Mouse (Mus musculus): ENCODE data around the gene Klc2. TPM values are rescaled to one million over a fixed set of nuclear protein-coding genes. Genes with fewer than 3 reads are reported as not detected.
"Not testable (repeated sequence)": the region's sequence is repeated elsewhere in the genome, so short reads cannot be mapped to it uniquely, and the experiment has no call there.

The Klc2 gene
- polyA plus RNA-seq (2014; fragmentation: Nextera tagmentation; extraction: Ambion mirVana) = 7.3 and 8.3 TPM in 2 replicates

- H3K4me2 ChIP-seq = peak within 1 kb of the TSS; percentile 96
- H3K9ac ChIP-seq (ENCODE audit: low read depth, low read length) = peak within 1 kb of the TSS; percentile 76
- peak within 1 kb of the TSS; percentile 60 for H3K27ac ChIP-seq (ENCODE audit: low read depth, low read length)
- no peaks in the 10 kb centered on the region for H3K27me3 ChIP-seq (replicated peaks; ENCODE audit: control insufficient read depth, insufficient read depth, low read length)
- no peak; the same call in 1 of the 2 replicates for ATAC-seq (replicated peaks; ENCODE audit: low FRiP score)
- no peak for DNase-seq (ENCODE audit: low spot score)
- WGBS = 2% methylated on average over 18 of the region's 18 CpGs
- H3K9me3 ChIP-seq (ENCODE audit: control insufficient read depth, low read length) = no peaks in the 10 kb centered on the region
- no peaks in the 10 kb centered on the region for H3K36me3 ChIP-seq (ENCODE audit: control insufficient read depth, insufficient read depth, low read length)
- H3K4me1 ChIP-seq (replicated peaks; ENCODE audit: control insufficient read depth, insufficient read depth, low read length) = peaks cover 10% of the 10 kb centered on the region
- H3K4me3 ChIP-seq (ENCODE audit: low read depth, low read length) = peak within 1 kb of the TSS; percentile 87
Observed at GRCm38 (mm10) chr19:5118384-5118698, at the start of gene Klc2. Gene Klc2 (minus strand): TSS chr19:5118560.

- H3K4me2 ChIP-seq = no peak overlapping the region
- 71% methylated on average over 4 of the region's 4 CpGs for WGBS
Observed at GRCm38 (mm10) chr19:5167477-5167876, 49.1 kb upstream of the Klc2 start.

GRCm38 (mm10) chr19:5164380-5164779 lies 46.0 kb upstream of the Klc2 start:
- 46% methylated on average over 2 of the region's 2 CpGs for WGBS
- H3K9me3 ChIP-seq (ENCODE audit: control insufficient read depth, low read length) = no peaks in the 10 kb centered on the region
- ATAC-seq (replicated peaks; ENCODE audit: low FRiP score) (no peak), DNase-seq (ENCODE audit: low spot score) (no peak)
- H3K27ac ChIP-seq (ENCODE audit: low read depth, low read length) = no peak overlapping the region
- no peak overlapping the region for H3K4me2 ChIP-seq
- H3K9ac ChIP-seq (ENCODE audit: low read depth, low read length) = no peak overlapping the region
- no peaks in the 10 kb centered on the region for H3K27me3 ChIP-seq (replicated peaks; ENCODE audit: control insufficient read depth, insufficient read depth, low read length)
- peaks cover 4% of the 10 kb centered on the region for H3K4me1 ChIP-seq (replicated peaks; ENCODE audit: control insufficient read depth, insufficient read depth, low read length)
- no peaks in the 10 kb centered on the region; the same call in 1 of the 2 replicates for H3K36me3 ChIP-seq (ENCODE audit: control insufficient read depth, insufficient read depth, low read length)
- H3K4me3 ChIP-seq (ENCODE audit: low read depth, low read length) = no peak overlapping the region

More at GRCm38 (mm10) chr19:5167477-5167876, 49.1 kb upstream of the Klc2 start:
- Histone ChIP-seq H3K4me1 (replicated peaks; ENCODE audit: control insufficient read depth, insufficient read depth, low read length) (peaks cover 8% of the 10 kb centered on the region), H3K36me3 (ENCODE audit: control insufficient read depth, insufficient read depth, low read length) (no peaks in the 10 kb centered on the region; the same call in 1 of the 2 replicates), H3K9me3 (ENCODE audit: control insufficient read depth, low read length) (no peaks in the 10 kb centered on the region), H3K27me3 (replicated peaks; ENCODE audit: control insufficient read depth, insufficient read depth, low read length) (no peaks in the 10 kb centered on the region), H3K27ac (ENCODE audit: low read depth, low read length) (peak overlapping the region; percentile 30; the same call in 1 of the 2 replicates), H3K4me3 (ENCODE audit: low read depth, low read length) (no peak overlapping the region), H3K9ac (ENCODE audit: low read depth, low read length) (no peak overlapping the region)
- DNase-seq (ENCODE audit: low spot score) (no peak), ATAC-seq (replicated peaks; ENCODE audit: low FRiP score) (peak; percentile 77)

GRCm38 (mm10) chr19:5161913-5162312 lies 43.6 kb upstream of the Klc2 start:
- WGBS = 83% methylated on average over 3 of the region's 3 CpGs
- Histone ChIP-seq H3K9ac (ENCODE audit: low read depth, low read length) (no peak overlapping the region), H3K27ac (ENCODE audit: low read depth, low read length) (no peak overlapping the region), H3K36me3 (ENCODE audit: control insufficient read depth, insufficient read depth, low read length) (no peaks in the 10 kb centered on the region; the same call in 1 of the 2 replicates), H3K4me3 (ENCODE audit: low read depth, low read length) (no peak overlapping the region), H3K4me1 (replicated peaks; ENCODE audit: control insufficient read depth, insufficient read depth, low read length) (no peaks in the 10 kb centered on the region), H3K27me3 (replicated peaks; ENCODE audit: control insufficient read depth, insufficient read depth, low read length) (no peaks in the 10 kb centered on the region), H3K4me2 (no peak overlapping the region), H3K9me3 (ENCODE audit: control insufficient read depth, low read length) (no peaks in the 10 kb centered on the region)
- DNase-seq (ENCODE audit: low spot score) = no peak
- no peak for ATAC-seq (replicated peaks; ENCODE audit: low FRiP score)

GRCm38 (mm10) chr19:5152261-5152660 lies 33.9 kb upstream of the Klc2 start:
- no peak for ATAC-seq (replicated peaks; ENCODE audit: low FRiP score)
- H3K36me3 ChIP-seq (ENCODE audit: control insufficient read depth, insufficient read depth, low read length) = peaks cover 6% of the 10 kb centered on the region; the same call in 1 of the 2 replicates
- WGBS = 85% methylated on average over 6 of the region's 6 CpGs
- no peak for DNase-seq (ENCODE audit: low spot score)
- no peak overlapping the region for H3K4me2 ChIP-seq
- no peaks in the 10 kb centered on the region for H3K27me3 ChIP-seq (replicated peaks; ENCODE audit: control insufficient read depth, insufficient read depth, low read length)
- no peak overlapping the region for H3K9ac ChIP-seq (ENCODE audit: low read depth, low read length)
- no peaks in the 10 kb centered on the region for H3K9me3 ChIP-seq (ENCODE audit: control insufficient read depth, low read length)
- no peak overlapping the region for H3K4me3 ChIP-seq (ENCODE audit: low read depth, low read length)
- no peak overlapping the region for H3K27ac ChIP-seq (ENCODE audit: low read depth, low read length)
- H3K4me1 ChIP-seq (replicated peaks; ENCODE audit: control insufficient read depth, insufficient read depth, low read length) = no peaks in the 10 kb centered on the region

- no peak for ATAC-seq (replicated peaks; ENCODE audit: low FRiP score)
- peaks cover 6% of the 10 kb centered on the region; the same call in 1 of the 2 replicates for H3K36me3 ChIP-seq (ENCODE audit: control insufficient read depth, insufficient read depth, low read length)
Observed at GRCm38 (mm10) chr19:5151741-5152140, 33.4 kb upstream of the Klc2 start.

GRCm38 (mm10) chr19:5151331-5151730 lies 33.0 kb upstream of the Klc2 start:
- 32% methylated on average over 3 of the region's 3 CpGs for WGBS
- no peaks in the 10 kb centered on the region for H3K4me1 ChIP-seq (replicated peaks; ENCODE audit: control insufficient read depth, insufficient read depth, low read length)
- H3K4me3 ChIP-seq (ENCODE audit: low read depth, low read length) = no peak overlapping the region
- no peaks in the 10 kb centered on the region for H3K27me3 ChIP-seq (replicated peaks; ENCODE audit: control insufficient read depth, insufficient read depth, low read length)
- H3K4me2 ChIP-seq = no peak overlapping the region
- ATAC-seq (replicated peaks; ENCODE audit: low FRiP score) (no peak), DNase-seq (ENCODE audit: low spot score) (peak; percentile 44)
- H3K27ac ChIP-seq (ENCODE audit: low read depth, low read length) = no peak overlapping the region
- peaks cover 6% of the 10 kb centered on the region; the same call in 1 of the 2 replicates for H3K36me3 ChIP-seq (ENCODE audit: control insufficient read depth, insufficient read depth, low read length)
- H3K9me3 ChIP-seq (ENCODE audit: control insufficient read depth, low read length) = no peaks in the 10 kb centered on the region
- no peak overlapping the region for H3K9ac ChIP-seq (ENCODE audit: low read depth, low read length)

More at GRCm38 (mm10) chr19:5151741-5152140, 33.4 kb upstream of the Klc2 start:
- Histone ChIP-seq H3K27me3 (replicated peaks; ENCODE audit: control insufficient read depth, insufficient read depth, low read length) (no peaks in the 10 kb centered on the region), H3K4me3 (ENCODE audit: low read depth, low read length) (no peak overlapping the region), H3K9me3 (ENCODE audit: control insufficient read depth, low read length) (no peaks in the 10 kb centered on the region), H3K4me2 (no peak overlapping the region), H3K27ac (ENCODE audit: low read depth, low read length) (no peak overlapping the region), H3K4me1 (replicated peaks; ENCODE audit: control insufficient read depth, insufficient read depth, low read length) (no peaks in the 10 kb centered on the region), H3K9ac (ENCODE audit: low read depth, low read length) (no peak overlapping the region)
- DNase-seq (ENCODE audit: low spot score) = no peak
- WGBS = 83% methylated on average over 5 of the region's 5 CpGs

- Histone ChIP-seq H3K9ac (ENCODE audit: low read depth, low read length) (no peak overlapping the region), H3K4me2 (no peak overlapping the region), H3K27ac (ENCODE audit: low read depth, low read length) (no peak overlapping the region), H3K36me3 (ENCODE audit: control insufficient read depth, insufficient read depth, low read length) (peaks cover 2% of the 10 kb centered on the region; the same call in 1 of the 2 replicates), H3K9me3 (ENCODE audit: control insufficient read depth, low read length) (no peaks in the 10 kb centered on the region), H3K4me3 (ENCODE audit: low read depth, low read length) (no peak overlapping the region), H3K4me1 (replicated peaks; ENCODE audit: control insufficient read depth, insufficient read depth, low read length) (no peaks in the 10 kb centered on the region), H3K27me3 (replicated peaks; ENCODE audit: control insufficient read depth, insufficient read depth, low read length) (no peaks in the 10 kb centered on the region)
- 90% methylated on average over 6 of the region's 6 CpGs for WGBS
- DNase-seq (ENCODE audit: low spot score) (no peak), ATAC-seq (replicated peaks; ENCODE audit: low FRiP score) (no peak)
Observed at GRCm38 (mm10) chr19:5150358-5150757, 32.0 kb upstream of the Klc2 start.

- 87% methylated on average over 4 of the region's 6 CpGs for WGBS
- DNase-seq (ENCODE audit: low spot score); H3K4me3 ChIP-seq (ENCODE audit: low read depth, low read length); H3K4me2 ChIP-seq; H3K4me1 ChIP-seq (replicated peaks; ENCODE audit: control insufficient read depth, insufficient read depth, low read length); H3K27ac ChIP-seq (ENCODE audit: low read depth, low read length); ATAC-seq (replicated peaks; ENCODE audit: low FRiP score); H3K27me3 ChIP-seq (replicated peaks; ENCODE audit: control insufficient read depth, insufficient read depth, low read length); H3K9me3 ChIP-seq (ENCODE audit: control insufficient read depth, low read length); H3K36me3 ChIP-seq (ENCODE audit: control insufficient read depth, insufficient read depth, low read length); H3K9ac ChIP-seq (ENCODE audit: low read depth, low read length): not testable (repeated sequence)
Observed at GRCm38 (mm10) chr19:5149041-5149440, 30.7 kb upstream of the Klc2 start.

All from liver, embryonic 11.5 days (tissue).